Mouse (Mus musculus): ENCODE measurements around the gene Scp2. TPM values are rescaled to one million over a fixed set of nuclear protein-coding genes. Genes with fewer than 3 reads are reported as not detected.
A peak's percentile ranks its signal among the peaks of the same experiment; 100 is the strongest.

The Scp2 gene
- total and polyA plus RNA-seq, 2 experiments from 2014 or later: 122 to 212 TPM

GRCm38 (mm10) chr4:108008541-108008940 is 136.3 kb downstream of the Scp2 start:
- Histone ChIP-seq H3K4me1 (ENCODE audit: insufficient read depth) (0 out of 2 replicates have a peak, but pooled peaks cover 3% of the 10 kb centered on the region), H3K27ac (ENCODE audit: low read depth, low read length) (no peak overlapping the region), H3K27me3 (ENCODE audit: insufficient read depth, low read length) (no peaks in the 10 kb centered on the region), H3K4me3 (ENCODE audit: low read depth, low read length) (no peak overlapping the region), H3K4me2 (ENCODE audit: low read depth) (no peak overlapping the region), H3K9ac (no peak overlapping the region), H3K9me3 (ENCODE audit: low read length) (no peaks in the 10 kb centered on the region), H3K36me3 (ENCODE audit: insufficient read depth) (no peaks in the 10 kb centered on the region)
- no peak for DNase-seq
- no peak for TF ChIP-seq CTCF (IDR thresholded peaks at IDR 0.05; ENCODE audit: low read depth)
- ATAC-seq: no peak
- WGBS: 72% methylated on average over 8 of the region's 8 CpGs

GRCm38 (mm10) chr4:108007532-108008103 is 137.2 kb downstream of the Scp2 start:
- WGBS: 77% methylated on average over 7 of the region's 7 CpGs
- Histone ChIP-seq H3K36me3 (ENCODE audit: insufficient read depth) (no peaks in the 10 kb centered on the region), H3K9ac (no peak overlapping the region), H3K4me2 (ENCODE audit: low read depth) (no peak overlapping the region), H3K9me3 (ENCODE audit: low read length) (no peaks in the 10 kb centered on the region), H3K27ac (ENCODE audit: low read depth, low read length) (no peak overlapping the region), H3K4me3 (ENCODE audit: low read depth, low read length) (no peak overlapping the region), H3K27me3 (ENCODE audit: insufficient read depth, low read length) (no peaks in the 10 kb centered on the region), H3K4me1 (ENCODE audit: insufficient read depth) (0 out of 2 replicates have a peak, but pooled peaks cover 3% of the 10 kb centered on the region)
- no peak for DNase-seq
- no peak for ATAC-seq
- TF ChIP-seq CTCF (IDR thresholded peaks at IDR 0.05; ENCODE audit: low read depth): no peak

- no peak for TF ChIP-seq CTCF (IDR thresholded peaks at IDR 0.05; ENCODE audit: low read depth)
- H3K4me1 ChIP-seq (ENCODE audit: insufficient read depth): 0 out of 2 replicates have a peak, but pooled peaks cover 3% of the 10 kb centered on the region
- no peaks in the 10 kb centered on the region for H3K27me3 ChIP-seq (ENCODE audit: insufficient read depth, low read length)
- H3K9ac ChIP-seq: no peak overlapping the region
- H3K4me3 ChIP-seq (ENCODE audit: low read depth, low read length): no peak overlapping the region
- H3K9me3 ChIP-seq (ENCODE audit: low read length): no peaks in the 10 kb centered on the region
- WGBS: 34% methylated on average over 7 of the region's 7 CpGs
- H3K36me3 ChIP-seq (ENCODE audit: insufficient read depth): no peaks in the 10 kb centered on the region
- DNase-seq (peak; percentile 41), ATAC-seq (peak; percentile 64)
- no peak overlapping the region for H3K4me2 ChIP-seq (ENCODE audit: low read depth)
- H3K27ac ChIP-seq (ENCODE audit: low read depth, low read length): no peak overlapping the region
Measured at GRCm38 (mm10) chr4:108005328-108005727, 139.5 kb downstream of the Scp2 start.

GRCm38 (mm10) chr4:107999380-107999779 is 145.4 kb downstream of the Scp2 start:
- no peaks in the 10 kb centered on the region for H3K27me3 ChIP-seq (ENCODE audit: insufficient read depth, low read length)
- H3K4me1 ChIP-seq (ENCODE audit: insufficient read depth): no peaks in the 10 kb centered on the region
- no peak overlapping the region for H3K4me2 ChIP-seq (ENCODE audit: low read depth)
- H3K9ac ChIP-seq: no peak overlapping the region
- no peak for ATAC-seq
- H3K36me3 ChIP-seq (ENCODE audit: insufficient read depth): no peaks in the 10 kb centered on the region
- TF ChIP-seq CTCF (IDR thresholded peaks at IDR 0.05; ENCODE audit: low read depth): no peak
- no peak overlapping the region for H3K27ac ChIP-seq (ENCODE audit: low read depth, low read length)
- H3K9me3 ChIP-seq (ENCODE audit: low read length): no peaks in the 10 kb centered on the region
- no peak overlapping the region for H3K4me3 ChIP-seq (ENCODE audit: low read depth, low read length)
- DNase-seq: no peak
- WGBS: 91% methylated on average over 1 of the region's 1 CpGs

GRCm38 (mm10) chr4:107998641-107999332 is 146.0 kb downstream of the Scp2 start:
- Histone ChIP-seq H3K9me3 (ENCODE audit: low read length) (no peaks in the 10 kb centered on the region), H3K4me1 (ENCODE audit: insufficient read depth) (no peaks in the 10 kb centered on the region), H3K27me3 (ENCODE audit: insufficient read depth, low read length) (no peaks in the 10 kb centered on the region), H3K4me2 (ENCODE audit: low read depth) (no peak overlapping the region), H3K9ac (no peak overlapping the region), H3K27ac (ENCODE audit: low read depth, low read length) (no peak overlapping the region), H3K36me3 (ENCODE audit: insufficient read depth) (no peaks in the 10 kb centered on the region), H3K4me3 (ENCODE audit: low read depth, low read length) (no peak overlapping the region)
- TF ChIP-seq CTCF (IDR thresholded peaks at IDR 0.05; ENCODE audit: low read depth): no peak
- DNase-seq: no peak
- ATAC-seq: no peak
- WGBS: 18% methylated on average over 11 of the region's 11 CpGs

GRCm38 (mm10) chr4:107996418-107996986 is 148.3 kb downstream of the Scp2 start:
- ATAC-seq (no peak), DNase-seq (no peak)
- WGBS: 89% methylated on average over 9 of the region's 9 CpGs
- Histone ChIP-seq H3K9ac (no peak overlapping the region), H3K27me3 (ENCODE audit: insufficient read depth, low read length) (no peaks in the 10 kb centered on the region), H3K4me1 (ENCODE audit: insufficient read depth) (no peaks in the 10 kb centered on the region), H3K4me3 (ENCODE audit: low read depth, low read length) (no peak overlapping the region), H3K9me3 (ENCODE audit: low read length) (no peaks in the 10 kb centered on the region), H3K27ac (ENCODE audit: low read depth, low read length) (no peak overlapping the region), H3K36me3 (ENCODE audit: insufficient read depth) (no peaks in the 10 kb centered on the region), H3K4me2 (ENCODE audit: low read depth) (no peak overlapping the region)
- TF ChIP-seq CTCF (IDR thresholded peaks at IDR 0.05; ENCODE audit: low read depth): no peak

- Histone ChIP-seq H3K27ac (ENCODE audit: low read depth, low read length) (no peak overlapping the region), H3K4me2 (ENCODE audit: low read depth) (no peak overlapping the region), H3K27me3 (ENCODE audit: insufficient read depth, low read length) (no peaks in the 10 kb centered on the region), H3K4me1 (ENCODE audit: insufficient read depth) (no peaks in the 10 kb centered on the region), H3K9me3 (ENCODE audit: low read length) (no peaks in the 10 kb centered on the region), H3K4me3 (ENCODE audit: low read depth, low read length) (no peak overlapping the region), H3K36me3 (ENCODE audit: insufficient read depth) (no peaks in the 10 kb centered on the region), H3K9ac (no peak overlapping the region)
- no peak for TF ChIP-seq CTCF (IDR thresholded peaks at IDR 0.05; ENCODE audit: low read depth)
- DNase-seq: no peak
- no peak for ATAC-seq
- WGBS: 80% methylated on average over 6 of the region's 6 CpGs
Measured at GRCm38 (mm10) chr4:107995727-107996126, 149.1 kb downstream of the Scp2 start.
